Mouse (Mus musculus) liver, embryonic 16.5 days (tissue): Measurements from ENCODE around the gene Atp8a1. TPM values are rescaled to one million over a fixed set of nuclear protein-coding genes. Genes with fewer than 3 reads are reported as not detected.

ENCODE experiments used
- ATAC-seq: fragments of 200-750 bp; cut with Nextera tagmentation; 2 replicates; pipeline ENCODE4 v1.8.0; 2017; ENCODE audit warnings: low read depth, mild to moderate bottlenecking, moderate number of reproducible peaks, moderate library complexity
- H3K27ac ChIP-seq: fragments of 300-500 bp; sonication (generic); 2 replicates; pipeline ENCODE4 v1.5.1; 2014; ENCODE audit warnings: mild to moderate bottlenecking, low read length
- H3K27me3 ChIP-seq: fragments of 300-500 bp; sonication (generic); 2 replicates; pipeline ENCODE4 v1.6.1; 2014; ENCODE audit warnings: low read depth, low read length, mixed read lengths; ENCODE audit not compliant: control insufficient read depth, insufficient read depth
- H3K36me3 ChIP-seq: fragments of 300-500 bp; sonication (generic); 2 replicates; pipeline ENCODE4 v1.6.1; 2014; ENCODE audit warnings: mild to moderate bottlenecking; ENCODE audit not compliant: control insufficient read depth, insufficient read depth
- H3K4me1 ChIP-seq: fragments of 300-500 bp; sonication (generic); 2 replicates; pipeline ENCODE4 v1.6.1; 2014; ENCODE audit warnings: low read depth, low read length, mixed read lengths; ENCODE audit not compliant: control insufficient read depth
- H3K4me2 ChIP-seq: fragments of 300-500 bp; sonication (generic); 2 replicates; pipeline ENCODE4 v1.6.1; 2014; ENCODE audit warnings: low read depth, low read length, mixed read lengths
- H3K4me3 ChIP-seq: fragments of 300-500 bp; sonication (generic); 2 replicates; pipeline ENCODE4 v1.5.1; 2014; ENCODE audit warnings: low read depth, mild to moderate bottlenecking, low read length
- H3K9ac ChIP-seq: fragments of 300-500 bp; sonication (generic); 2 replicates; pipeline ENCODE4 v1.6.1; 2014; ENCODE audit warnings: low read depth, low read length
- H3K9me3 ChIP-seq: fragments of 300-500 bp; sonication (generic); replicated peaks from 2 replicates; pipeline ENCODE4 v1.6.1; 2016; ENCODE audit warnings: low read length; ENCODE audit not compliant: control insufficient read depth
- WGBS: fragments of 180-500 bp; shearing (Covaris S2); extraction: QIAGEN DNeasy Blood & Tissue Kit; methylation state at CpG from one replicate; pipeline ENCODE4 v1.1.7; 2014; ENCODE audit not compliant: insufficient replicate concordance; 5-methylcytosine and 5-hydroxymethylcytosine counted together
- polyA plus RNA-seq: library from polyadenylated mRNA; unstranded; fragments of >200 nt; fragmentation: Nextera tagmentation; extraction: Ambion mirVana; gene quantifications from 2 replicates; pipeline ENCODE4 v1.2.1, GENCODE M21; 2015

The Atp8a1 gene
- polyA plus RNA-seq, 1 experiment from 2014 or later = 40.9 TPM

GRCm38 (mm10) chr5:67599935-67600334 lies 247.3 kb downstream of the Atp8a1 start:
- Histone ChIP-seq H3K4me1 (no peaks in the 10 kb centered on the region), H3K36me3 (no peaks in the 10 kb centered on the region), H3K27ac (no peak overlapping the region), H3K9me3 (no peaks in the 10 kb centered on the region), H3K27me3 (peaks cover 3% of the 10 kb centered on the region), H3K4me3 (no peak overlapping the region), H3K9ac (no peak overlapping the region), H3K4me2 (no peak overlapping the region)
- 56% methylated on average over 9 of the region's 9 CpGs for WGBS
- no peak for ATAC-seq

- H3K4me1 ChIP-seq = no peaks in the 10 kb centered on the region
- H3K27ac ChIP-seq = no peak overlapping the region
- no peak overlapping the region for H3K4me2 ChIP-seq
- no peaks in the 10 kb centered on the region for H3K9me3 ChIP-seq
- H3K27me3 ChIP-seq = no peaks in the 10 kb centered on the region
- no peak for ATAC-seq
- WGBS = 65% methylated on average over 7 of the region's 7 CpGs
- no peak overlapping the region for H3K4me3 ChIP-seq
- no peak overlapping the region for H3K9ac ChIP-seq
- no peaks in the 10 kb centered on the region for H3K36me3 ChIP-seq
Measured at GRCm38 (mm10) chr5:67595629-67596028, 251.6 kb downstream of the Atp8a1 start.

GRCm38 (mm10) chr5:67595070-67595469 lies 252.2 kb downstream of the Atp8a1 start:
- no peaks in the 10 kb centered on the region for H3K4me1 ChIP-seq
- no peaks in the 10 kb centered on the region for H3K36me3 ChIP-seq
- no peak overlapping the region for H3K27ac ChIP-seq
- no peak overlapping the region for H3K4me3 ChIP-seq
- no peak for ATAC-seq
- 68% methylated on average over 1 of the region's 1 CpGs for WGBS
- H3K27me3 ChIP-seq = no peaks in the 10 kb centered on the region
- no peak overlapping the region for H3K4me2 ChIP-seq
- no peaks in the 10 kb centered on the region for H3K9me3 ChIP-seq
- H3K9ac ChIP-seq = no peak overlapping the region

GRCm38 (mm10) chr5:67579725-67580633 lies 267.3 kb downstream of the Atp8a1 start:
- H3K27me3 ChIP-seq = no peaks in the 10 kb centered on the region
- H3K9me3 ChIP-seq = no peaks in the 10 kb centered on the region
- no peak overlapping the region for H3K4me3 ChIP-seq
- no peaks in the 10 kb centered on the region for H3K4me1 ChIP-seq
- no peak overlapping the region for H3K9ac ChIP-seq
- 33% methylated on average over 6 of the region's 6 CpGs for WGBS
- H3K36me3 ChIP-seq = no peaks in the 10 kb centered on the region
- no peak overlapping the region for H3K27ac ChIP-seq
- no peak overlapping the region for H3K4me2 ChIP-seq
- ATAC-seq = no peak

GRCm38 (mm10) chr5:67575705-67576104 lies 271.5 kb downstream of the Atp8a1 start:
- Histone ChIP-seq H3K36me3 (no peaks in the 10 kb centered on the region), H3K9me3 (no peaks in the 10 kb centered on the region), H3K4me3 (no peak overlapping the region), H3K4me1 (no peaks in the 10 kb centered on the region), H3K27ac (no peak overlapping the region), H3K4me2 (no peak overlapping the region), H3K9ac (no peak overlapping the region), H3K27me3 (no peaks in the 10 kb centered on the region)
- ATAC-seq = no peak
- 66% methylated on average over 2 of the region's 2 CpGs for WGBS

GRCm38 (mm10) chr5:67574039-67574438 lies 273.2 kb downstream of the Atp8a1 start:
- 66% methylated on average over 9 of the region's 9 CpGs for WGBS
- no peak for ATAC-seq
- no peaks in the 10 kb centered on the region for H3K4me1 ChIP-seq
- H3K36me3 ChIP-seq = no peaks in the 10 kb centered on the region
- H3K27ac ChIP-seq = no peak overlapping the region
- H3K4me3 ChIP-seq = no peak overlapping the region
- H3K4me2 ChIP-seq = no peak overlapping the region
- H3K9ac ChIP-seq = no peak overlapping the region
- no peaks in the 10 kb centered on the region for H3K9me3 ChIP-seq
- no peaks in the 10 kb centered on the region for H3K27me3 ChIP-seq

- Histone ChIP-seq H3K27me3 (no peaks in the 10 kb centered on the region), H3K36me3 (no peaks in the 10 kb centered on the region), H3K4me3 (no peak overlapping the region), H3K27ac (no peak overlapping the region), H3K4me1 (no peaks in the 10 kb centered on the region), H3K9me3 (no peaks in the 10 kb centered on the region), H3K4me2 (no peak overlapping the region), H3K9ac (no peak overlapping the region)
- WGBS = 47% methylated on average over 6 of the region's 6 CpGs
- no peak for ATAC-seq
Measured at GRCm38 (mm10) chr5:67572552-67573155, 274.6 kb downstream of the Atp8a1 start.
